12 mouse cellular contexts compared by ENCODE assay signal in the genomic region with DNA sequence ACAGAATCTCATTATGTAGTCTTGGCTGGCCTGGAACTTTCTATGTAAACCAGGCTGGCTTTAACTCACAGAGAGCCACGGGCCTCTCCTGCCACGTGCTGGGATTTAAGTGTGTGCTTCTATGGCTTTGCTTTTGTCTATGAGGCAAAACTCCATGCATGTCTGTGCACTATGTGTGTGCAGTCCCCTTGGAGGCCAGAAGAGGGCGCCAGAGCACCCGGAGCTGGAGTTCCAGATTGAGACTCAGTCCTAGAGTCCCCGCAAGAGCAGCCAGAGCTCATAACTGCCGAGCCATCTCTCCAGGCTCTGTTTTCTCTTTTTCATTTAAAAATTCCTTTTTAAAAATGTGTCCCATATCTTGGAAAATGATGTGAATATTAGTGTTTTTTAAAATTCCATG. TPM values are rescaled to one million over a fixed set of nuclear protein-coding genes. Genes with fewer than 3 reads are reported as not detected.
DNase-seq lines count a peak whose midpoint lies in the region; ATAC-seq and TF ChIP-seq lines count a peak whose summit lies in the region.
"Had no signal": no experiment of that assay in that cellular context is flagged by ENCODE, and none has a peak within 500 bp of the region (broad histone marks: within the 10 kb centered on the region; RNA-seq: fewer than 3 reads in every experiment).

No protein-coding gene starts in this region.

- H3K4me3 ChIP-seq in hindbrain, embryonic 11.5 days (ENCODE audit: low read depth, low read length): no peak overlapping the region
- H3K4me3 ChIP-seq in hindbrain, embryonic 12.5 days: no peak overlapping the region
- H3K4me3 ChIP-seq in spleen, adult 2 months (ENCODE audit: extremely low read depth, insufficient read depth, insufficient read length): no peak overlapping the region
- no peak overlapping the region for H3K4me3 ChIP-seq in olfactory bulb, adult 2 months (ENCODE audit: insufficient read depth, low read depth, low read length)
- H3K4me3 ChIP-seq: embryonic facial prominence, embryonic 13.5 days; liver, embryonic 15.5 days had no signal

- peaks cover 3% of the 10 kb centered on the region; the same call in 1 of the 2 replicates for H3K9me3 ChIP-seq in hindbrain, embryonic 11.5 days (ENCODE audit: control insufficient read depth, low read length)
- no peaks in the 10 kb centered on the region; the same call in 1 of the 2 replicates for H3K9me3 ChIP-seq in hindbrain, embryonic 12.5 days (replicated peaks)

- peak; percentile 27 for DNase-seq in hindbrain, embryonic 11.5 days (ENCODE audit: low spot score)
- no peak for DNase-seq in spleen, adult 2 months (ENCODE audit: low read depth in 1 of 2, low spot score in 2 of 2)
- no peak for DNase-seq in spleen, postnatal 36 days (ENCODE audit: low spot score in 2 of 2)
- DNase-seq in NIH3T3 (ENCODE audit: low read depth): peak; percentile 46
- DNase-seq in embryo, embryonic 10.5 days (ENCODE audit: low spot score): no peak
- no peak for DNase-seq in embryo, embryonic 11 days
- DNase-seq: gastrocnemius, postnatal 10 days; thymus, postnatal 25 days had no signal

- ATAC-seq in hindbrain, embryonic 11.5 days (ENCODE audit: low FRiP score): no peak
- ATAC-seq in hindbrain, embryonic 12.5 days (ENCODE audit: low FRiP score): no peak

- 76% methylated on average over 6 of the region's 6 CpGs for whole genome bisulfite sequencing in hindbrain, embryonic 11.5 days
- WGBS in hindbrain, embryonic 12.5 days: 84% methylated on average over 6 of the region's 6 CpGs
- 86% methylated on average over 6 of the region's 6 CpGs for WGBS in spleen, adult 2 months
- 82% methylated on average over 6 of the region's 6 CpGs for WGBS in olfactory bulb, adult 2 months

- no peak overlapping the region for H3K4me2 ChIP-seq in hindbrain, embryonic 11.5 days (replicated peaks; ENCODE audit: low read depth, low read length)
- no peak overlapping the region for H3K4me2 ChIP-seq in hindbrain, embryonic 12.5 days (replicated peaks)
- H3K4me2 ChIP-seq: embryonic facial prominence, embryonic 13.5 days; liver, embryonic 15.5 days had no signal

- H3K27ac ChIP-seq in hindbrain, embryonic 11.5 days (ENCODE audit: low read depth, low read length): no peak overlapping the region
- H3K27ac ChIP-seq in hindbrain, embryonic 12.5 days: no peak overlapping the region
- H3K27ac ChIP-seq in spleen, adult 2 months (ENCODE audit: insufficient read depth, low read length): no peak overlapping the region
- no peak overlapping the region for H3K27ac ChIP-seq in olfactory bulb, adult 2 months (ENCODE audit: insufficient read depth, low read depth, low read length)
- H3K27ac ChIP-seq: embryonic facial prominence, embryonic 13.5 days; liver, embryonic 15.5 days had no signal

- no peaks in the 10 kb centered on the region for H3K27me3 ChIP-seq in hindbrain, embryonic 11.5 days (ENCODE audit: control insufficient read depth, insufficient read depth, low read length)
- no peaks in the 10 kb centered on the region for H3K27me3 ChIP-seq in hindbrain, embryonic 12.5 days
- no peaks in the 10 kb centered on the region for H3K27me3 ChIP-seq in spleen, adult 2 months (ENCODE audit: control insufficient read depth, insufficient read depth, low read length)
- H3K27me3 ChIP-seq: embryonic facial prominence, embryonic 13.5 days; liver, embryonic 15.5 days had no signal

- H3K36me3 ChIP-seq in hindbrain, embryonic 11.5 days (ENCODE audit: control insufficient read depth, insufficient read depth, low read length): no peaks in the 10 kb centered on the region
- no peaks in the 10 kb centered on the region for H3K36me3 ChIP-seq in hindbrain, embryonic 12.5 days
- H3K36me3 ChIP-seq in spleen, adult 2 months (ENCODE audit: control insufficient read depth, insufficient read depth, low read length): peaks cover 7% of the 10 kb centered on the region
- H3K36me3 ChIP-seq: liver, embryonic 15.5 days had no signal

- TF ChIP-seq POLR2A in spleen, adult 2 months (IDR thresholded peaks at IDR 0.05; ENCODE audit: low read depth, low read length): no peak
- TF ChIP-seq POLR2A in olfactory bulb, adult 2 months (IDR thresholded peaks at IDR 0.05; ENCODE audit: insufficient read depth, low read depth, low read length): no peak

- TF ChIP-seq CTCF in spleen, adult 2 months (IDR thresholded peaks at IDR 0.05; ENCODE audit: extremely low read depth, insufficient read depth, insufficient read length, insufficient replicate concordance): peak; percentile 44; the same call in 1 of the 2 replicates
- TF ChIP-seq CTCF in olfactory bulb, adult 2 months (IDR thresholded peaks at IDR 0.05; ENCODE audit: insufficient read depth, low read depth, low read length): peak; percentile 42; the same call in 1 of the 2 replicates

- H3K9ac ChIP-seq in hindbrain, embryonic 11.5 days (ENCODE audit: low read depth, low read length): no peak overlapping the region
- no peak overlapping the region for H3K9ac ChIP-seq in hindbrain, embryonic 12.5 days
- H3K9ac ChIP-seq: embryonic facial prominence, embryonic 13.5 days; liver, embryonic 15.5 days had no signal

- no peaks in the 10 kb centered on the region for H3K4me1 ChIP-seq in hindbrain, embryonic 11.5 days (replicated peaks; ENCODE audit: control insufficient read depth, insufficient read depth, low read length)
- 0 out of 2 replicates have a peak, but pooled peaks cover 4% of the 10 kb centered on the region for H3K4me1 ChIP-seq in hindbrain, embryonic 12.5 days
- H3K4me1 ChIP-seq in spleen, adult 2 months (ENCODE audit: control insufficient read depth, insufficient read depth, insufficient read length): peaks cover 22% of the 10 kb centered on the region; the same call in 1 of the 2 replicates
- peaks cover 8% of the 10 kb centered on the region for H3K4me1 ChIP-seq in olfactory bulb, adult 2 months (ENCODE audit: control insufficient read depth, insufficient read depth, low read length)

RNA-seq across cellular contexts. Expression of a gene that starts 20.8 kb away (rescaled TPM):
- 1.2 and 1.3 TPM in 2 replicates for polyA plus RNA-seq in hindbrain, embryonic 11.5 days (2014; fragmentation: Nextera tagmentation; extraction: Ambion mirVana)
- 2.5 and 2.8 TPM in 2 replicates for polyA plus RNA-seq in hindbrain, embryonic 12.5 days (2016; fragmentation: Nextera tagmentation; extraction: Ambion mirVana)
- 50.9 and 61.4 TPM in 2 replicates for polyA plus RNA-seq in spleen, adult 2 months (2012; rRNA removed)
- not detected in 2 replicates for polyA plus RNA-seq in olfactory bulb, adult 2 months (2012; ENCODE audit: insufficient read depth, insufficient read length, low replicate concordance, missing spikeins)

RNA-seq across cellular contexts. Expression of a gene that starts 49.1 kb away (rescaled TPM):
- polyA plus RNA-seq in hindbrain, embryonic 11.5 days (2014; fragmentation: Nextera tagmentation; extraction: Ambion mirVana): 7.4 and 9.5 TPM in 2 replicates
- 3.3 and 3.5 TPM in 2 replicates for polyA plus RNA-seq in hindbrain, embryonic 12.5 days (2016; fragmentation: Nextera tagmentation; extraction: Ambion mirVana)
- polyA plus RNA-seq in spleen, adult 2 months (2012; rRNA removed): 50.3 and 67.8 TPM in 2 replicates
- polyA plus RNA-seq in olfactory bulb, adult 2 months (2012; ENCODE audit: insufficient read depth, insufficient read length, low replicate concordance, missing spikeins): not detected in 2 replicates

RNA-seq across cellular contexts. Expression of a gene that starts 55.8 kb away (rescaled TPM):
- 326 and 345 TPM in 2 replicates for polyA plus RNA-seq in hindbrain, embryonic 11.5 days (2014; fragmentation: Nextera tagmentation; extraction: Ambion mirVana)
- polyA plus RNA-seq in hindbrain, embryonic 12.5 days (2016; fragmentation: Nextera tagmentation; extraction: Ambion mirVana): 263 and 312 TPM in 2 replicates
- polyA plus RNA-seq in spleen, adult 2 months (2012; rRNA removed): 49.1 and 73.4 TPM in 2 replicates
- polyA plus RNA-seq in olfactory bulb, adult 2 months (2012; ENCODE audit: insufficient read depth, insufficient read length, low replicate concordance, missing spikeins): not detected in 2 replicates

Comparison
In these comparisons a context has a peak if more than half of its experiments do, and no peak if none do; other contexts are left out.
1. DNase-seq: peak in hindbrain, embryonic 11.5 days (single experiment) and NIH3T3 (single experiment); none in spleen, adult 2 months (0 of 2), spleen, postnatal 36 days (0 of 2), embryo, embryonic 10.5 days (single experiment) and embryo, embryonic 11 days (single experiment).